Mouse (Mus musculus): ENCODE measurements around the gene Gmpr.

Gene Gmpr

GRCm38 (mm10) chr13:45546946-45547345 lies 39.7 kb downstream of the Gmpr start:
- DNase-seq, result no peak

GRCm38 (mm10) chr13:45547549-45547948 lies 40.3 kb downstream of the Gmpr start:
- no peak for DNase-seq

- DNase-seq, result no peak
Observed at GRCm38 (mm10) chr13:45553674-45554073, 46.4 kb downstream of the Gmpr start.

GRCm38 (mm10) chr13:45558367-45558766 lies 51.1 kb downstream of the Gmpr start:
- no peak for DNase-seq

GRCm38 (mm10) chr13:45559258-45559657 lies 52.0 kb downstream of the Gmpr start:
- no peak for DNase-seq

DNA sequence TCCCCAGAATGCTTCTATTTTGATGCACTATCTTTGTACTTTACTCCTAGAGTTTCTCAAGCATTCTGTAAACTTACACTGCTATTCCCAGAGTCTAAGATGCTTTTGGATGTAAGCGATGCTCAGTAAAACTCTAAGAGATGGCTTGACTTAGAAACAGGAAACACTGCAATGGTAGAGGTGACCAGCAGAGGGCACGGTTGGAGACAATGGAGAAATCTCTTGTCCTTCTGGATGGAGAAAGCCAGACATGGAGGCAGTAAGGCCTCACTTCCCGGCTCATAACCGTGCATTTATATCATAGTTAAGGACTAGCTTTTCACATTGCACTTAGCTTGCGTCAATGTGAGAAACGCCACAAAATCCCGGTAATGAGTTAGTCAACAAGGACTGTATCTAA lies 53.3 kb downstream of the Gmpr start:
- DNase-seq, result no peak

DNA sequence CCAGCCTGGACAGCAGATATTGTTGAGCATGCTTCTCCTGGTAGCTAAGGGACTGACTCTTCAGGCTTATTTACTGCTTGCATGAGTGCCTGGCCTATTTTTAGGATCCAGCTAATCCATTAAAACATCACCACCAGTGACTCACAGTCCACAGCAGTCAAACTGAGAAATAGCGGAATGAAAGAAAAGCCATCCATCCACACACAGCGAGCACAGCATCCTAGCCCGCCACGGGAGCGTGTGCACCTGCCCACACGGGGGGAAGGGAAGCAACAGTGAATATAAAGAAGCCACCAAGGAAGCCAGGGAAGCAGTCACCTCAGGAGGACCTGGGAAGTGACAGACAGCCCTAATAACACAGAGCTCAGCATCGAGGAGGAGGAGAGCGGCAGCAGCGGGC lies 54.8 kb downstream of the Gmpr start:
- DNase-seq, result no peak

DNA sequence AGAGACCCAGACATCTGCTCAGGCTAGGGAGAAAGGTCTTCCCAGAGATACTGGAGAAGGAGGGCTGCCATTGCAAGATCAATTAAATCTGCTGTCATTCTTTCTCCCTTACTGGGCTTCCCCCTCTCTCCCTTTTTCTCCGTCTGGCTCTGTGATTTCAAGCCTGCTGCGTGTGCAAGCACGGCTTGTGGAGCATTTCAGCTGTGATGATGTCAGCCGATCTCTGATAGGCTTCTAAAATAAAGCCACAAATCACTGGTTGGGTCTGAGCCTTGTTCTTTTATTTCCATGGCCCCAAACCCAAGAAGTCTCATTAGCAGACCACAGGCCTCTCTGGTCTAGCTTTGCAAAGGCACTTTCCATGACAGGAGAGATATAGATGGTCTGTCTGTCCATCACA lies 57.7 kb downstream of the Gmpr start:
- no peak for DNase-seq

GRCm38 (mm10) chr13:45569932-45570331 lies 62.7 kb downstream of the Gmpr start:
- no peak for DNase-seq

GRCm38 (mm10) chr13:45571795-45572262 lies 64.6 kb downstream of the Gmpr start:
- DNase-seq, result peak; percentile 58 to 68

GRCm38 (mm10) chr13:45572768-45573167 lies 65.5 kb downstream of the Gmpr start:
- DNase-seq, result peak; percentile 29 to 44

DNA sequence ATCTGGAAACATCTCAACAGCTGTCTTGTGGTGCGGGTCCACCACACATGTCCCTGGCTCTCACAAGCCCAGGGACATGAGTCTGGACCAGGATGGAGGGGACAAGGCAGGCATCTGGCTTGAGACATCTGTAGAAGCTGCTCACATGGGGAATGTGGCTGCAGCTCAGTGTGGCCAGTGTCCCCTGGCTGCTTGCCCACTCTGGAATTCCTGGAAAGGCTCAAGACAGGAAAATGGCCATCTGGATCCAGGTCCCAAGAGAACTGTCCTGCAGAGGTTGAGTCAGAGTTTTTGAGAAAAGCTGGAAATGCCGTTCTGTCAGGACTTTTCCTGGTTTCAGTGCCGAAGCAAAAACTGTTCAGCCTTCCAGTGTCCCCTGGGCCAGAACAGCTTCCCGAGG lies 68.9 kb downstream of the Gmpr start:
- DNase-seq, result no peak

DNA sequence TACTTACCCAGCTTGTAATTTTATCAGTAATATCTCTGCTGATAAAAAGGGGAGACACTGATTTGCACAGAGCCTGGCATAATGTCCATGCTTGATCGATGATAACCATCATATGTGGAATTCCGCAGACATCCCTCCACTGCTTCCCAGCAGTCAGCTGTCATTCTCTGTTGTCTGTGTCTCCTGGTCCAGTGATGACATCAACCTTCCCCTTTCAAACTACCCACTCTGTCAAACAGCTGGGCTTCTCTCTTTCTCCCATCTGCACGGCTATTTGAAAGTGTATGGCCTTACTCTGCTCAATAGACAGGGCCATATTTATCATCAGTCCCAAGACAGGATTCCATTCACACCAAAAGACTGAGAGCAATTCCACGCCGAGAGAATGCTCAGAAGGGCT lies 70.1 kb downstream of the Gmpr start:
- DNase-seq, result no peak

DNA sequence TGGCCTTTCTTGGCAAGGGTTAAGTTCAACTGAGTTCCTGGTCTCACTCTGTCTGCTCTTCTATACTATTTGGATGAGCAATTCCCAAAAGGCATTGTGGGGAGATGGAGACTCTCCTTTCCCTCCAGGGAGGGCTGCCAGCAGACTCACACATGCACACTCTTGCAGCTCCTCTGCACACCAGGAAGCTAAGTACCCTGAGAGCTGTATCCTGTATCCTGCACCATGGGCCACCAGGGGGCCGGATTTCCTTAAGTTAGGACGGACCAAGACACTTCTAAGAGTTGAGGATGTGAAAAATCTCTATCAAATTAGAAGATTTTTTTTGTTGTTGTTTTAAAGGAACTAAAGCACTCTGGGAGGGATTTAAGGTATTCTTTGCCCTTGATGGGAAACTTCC lies 70.5 kb downstream of the Gmpr start:
- no peak for DNase-seq

DNA sequence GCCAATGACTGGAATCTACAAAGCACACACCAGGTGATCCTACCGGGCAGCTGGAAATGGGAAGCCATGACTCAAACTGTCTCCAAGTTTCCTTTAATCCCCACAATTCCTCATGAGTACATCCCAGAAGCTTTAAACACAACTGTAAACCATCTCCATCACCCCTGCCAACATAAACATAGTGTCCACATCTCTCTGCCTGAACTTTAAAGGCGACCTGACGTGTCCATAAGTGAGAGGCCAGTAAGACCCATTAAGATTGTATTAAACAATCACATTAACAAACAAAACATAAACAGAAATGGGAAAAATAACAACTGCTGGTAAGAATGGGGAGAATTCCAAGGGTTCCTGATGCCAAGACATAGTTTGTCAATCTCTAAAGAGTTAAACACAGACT lies 72.5 kb downstream of the Gmpr start:
- DNase-seq, result no peak

DNA sequence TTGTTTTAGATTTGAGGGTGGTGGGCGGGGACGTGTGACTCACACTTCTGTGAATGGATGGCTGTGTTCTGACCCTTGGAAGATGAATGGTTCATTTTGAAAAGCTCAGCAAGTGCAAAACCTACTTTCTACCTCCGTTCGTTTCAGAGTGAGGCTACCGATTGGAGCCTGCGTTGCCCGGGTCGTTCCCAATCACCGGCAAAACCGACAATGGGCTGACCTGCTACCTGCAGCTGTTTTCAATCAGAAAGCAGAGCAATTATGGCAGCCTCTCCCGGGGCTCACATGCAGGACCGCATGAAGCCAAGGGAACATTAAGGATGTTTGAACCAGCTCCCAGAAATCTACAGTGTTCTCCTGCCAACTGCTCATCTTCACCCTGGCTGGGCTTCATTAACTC lies 75.0 kb downstream of the Gmpr start:
- DNase-seq, result no peak

DNA sequence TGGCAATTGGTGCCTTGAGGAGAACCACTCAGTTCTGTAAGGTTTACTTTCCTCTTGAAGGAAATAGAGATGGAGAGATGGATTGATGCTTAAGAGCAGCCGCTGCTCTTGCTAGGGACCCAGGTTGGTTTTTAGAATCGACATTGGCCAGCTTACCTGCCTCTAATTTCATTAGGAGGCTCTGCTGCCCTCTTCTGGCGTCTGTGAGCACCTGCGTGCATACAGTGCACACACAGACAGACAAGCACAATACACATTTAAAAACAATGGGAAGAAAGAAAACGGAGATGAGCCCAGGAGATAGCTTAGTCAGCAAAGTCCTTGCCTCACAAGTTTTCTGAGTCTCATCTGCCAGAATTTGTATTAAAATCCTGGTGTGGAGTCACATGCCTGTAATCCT lies 75.8 kb downstream of the Gmpr start:
- no peak for DNase-seq

DNA sequence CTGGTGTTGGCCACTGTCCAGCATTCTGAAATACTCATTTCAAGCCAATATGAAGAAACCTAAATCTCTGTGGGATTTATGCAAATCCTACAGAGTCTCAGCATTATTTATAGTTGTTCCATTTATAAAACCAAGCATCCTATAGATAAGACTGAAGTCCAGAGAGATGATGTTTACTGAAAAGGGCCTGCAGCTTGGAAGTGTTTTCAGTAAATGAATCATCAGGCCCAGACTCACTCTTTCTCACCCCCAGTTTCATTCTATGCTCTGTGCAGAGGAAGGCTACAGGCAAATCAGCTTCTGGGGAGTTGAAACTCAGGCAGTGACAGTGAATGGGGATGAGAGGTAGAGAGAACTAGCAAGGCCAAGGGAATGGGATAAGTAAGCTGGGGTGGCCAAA lies 83.7 kb downstream of the Gmpr start:
- no peak for DNase-seq

DNA sequence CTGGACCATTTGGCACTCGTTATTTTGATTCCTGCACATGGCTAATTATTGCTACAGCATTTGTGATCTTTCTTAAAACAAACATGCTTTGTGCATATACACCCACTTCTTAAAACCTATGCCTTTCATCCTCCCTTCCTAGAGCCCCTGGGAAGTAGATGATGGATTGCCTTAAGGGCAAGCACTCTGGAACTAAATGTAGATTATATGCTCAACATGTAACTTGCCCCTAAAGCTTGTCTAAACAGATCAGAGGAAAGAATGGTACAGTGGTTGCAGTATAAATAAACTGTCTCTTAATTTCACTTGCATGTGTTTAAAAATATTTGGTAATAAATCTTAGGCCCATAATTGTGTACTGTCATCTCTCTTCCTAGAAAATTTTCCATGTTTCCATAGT lies 86.7 kb downstream of the Gmpr start:
- no peak for DNase-seq

- DNase-seq, result no peak
Observed at GRCm38 (mm10) chr13:45595416-45595815, 88.2 kb downstream of the Gmpr start.

GRCm38 (mm10) chr13:45599831-45600230 lies 92.6 kb downstream of the Gmpr start:
- DNase-seq, result no peak

DNA sequence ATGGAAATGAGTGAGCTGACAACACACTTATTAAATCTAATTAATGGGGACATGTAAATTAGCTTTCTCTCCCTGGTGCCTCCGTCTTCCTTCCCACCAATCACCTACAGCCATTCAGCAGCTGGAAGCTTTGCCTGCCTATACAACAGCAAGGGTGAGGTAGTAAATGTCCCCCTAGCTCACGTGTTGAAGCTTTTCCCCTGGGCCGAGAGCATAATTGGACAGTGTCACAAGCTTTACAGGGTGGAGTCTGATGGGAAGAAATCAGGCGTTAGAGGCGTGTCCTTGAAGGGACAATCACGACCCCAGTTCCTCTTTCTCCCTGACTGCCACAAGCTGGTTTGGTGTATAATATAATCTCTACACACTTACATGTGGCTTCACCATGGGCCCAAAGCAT lies 93.2 kb downstream of the Gmpr start:
- no peak for DNase-seq

Data from thymus, postnatal 36 days (tissue).